Mouse (Mus musculus): ENCODE results near the gene Meiob. TPM values are rescaled to one million over a fixed set of nuclear protein-coding genes. Genes with fewer than 3 reads are reported as not detected.

The Meiob gene
- total and polyA plus RNA-seq, 2 experiments from 2014 or later = 0.15 TPM; not detected in 1

DNA sequence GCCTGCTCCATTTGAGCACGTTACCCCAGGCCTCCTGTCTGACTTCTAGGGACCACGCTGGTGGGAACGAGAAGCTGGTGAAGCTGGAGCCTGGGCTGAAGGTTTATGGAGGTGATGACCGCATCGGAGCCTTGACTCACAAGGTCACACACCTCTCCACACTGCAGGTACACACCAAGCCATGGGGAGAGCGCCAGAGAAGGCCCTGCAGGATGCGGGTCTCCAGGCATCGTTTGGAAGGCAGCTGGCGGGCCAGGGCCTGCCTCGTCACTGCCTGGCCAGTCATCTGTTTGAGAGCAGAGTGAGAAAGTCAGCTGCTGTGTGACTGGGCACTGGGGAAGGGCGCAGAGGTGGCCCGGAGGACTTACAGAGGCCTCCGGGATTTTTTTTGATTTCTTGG lies 52.5 kb downstream of the Meiob start:
- DNase-seq (no peak), ATAC-seq (no peak)
- H3K27me3 ChIP-seq (ENCODE audit: insufficient read depth, low read length) = no peaks in the 10 kb centered on the region
- H3K9me3 ChIP-seq (ENCODE audit: low read length) = no peaks in the 10 kb centered on the region
- H3K36me3 ChIP-seq (ENCODE audit: insufficient read depth) = peaks cover 52% of the 10 kb centered on the region
- H3K4me1 ChIP-seq (ENCODE audit: insufficient read depth) = no peaks in the 10 kb centered on the region
- no peak overlapping the region for H3K4me2 ChIP-seq (ENCODE audit: low read depth)
- no peak overlapping the region for H3K9ac ChIP-seq
- TF ChIP-seq CTCF (IDR thresholded peaks at IDR 0.05; ENCODE audit: low read depth) = no peak
- WGBS = 91% methylated on average over 13 of the region's 13 CpGs
- H3K4me3 ChIP-seq (ENCODE audit: low read depth, low read length) = no peak overlapping the region
- H3K27ac ChIP-seq (ENCODE audit: low read depth, low read length) = no peak overlapping the region

DNA sequence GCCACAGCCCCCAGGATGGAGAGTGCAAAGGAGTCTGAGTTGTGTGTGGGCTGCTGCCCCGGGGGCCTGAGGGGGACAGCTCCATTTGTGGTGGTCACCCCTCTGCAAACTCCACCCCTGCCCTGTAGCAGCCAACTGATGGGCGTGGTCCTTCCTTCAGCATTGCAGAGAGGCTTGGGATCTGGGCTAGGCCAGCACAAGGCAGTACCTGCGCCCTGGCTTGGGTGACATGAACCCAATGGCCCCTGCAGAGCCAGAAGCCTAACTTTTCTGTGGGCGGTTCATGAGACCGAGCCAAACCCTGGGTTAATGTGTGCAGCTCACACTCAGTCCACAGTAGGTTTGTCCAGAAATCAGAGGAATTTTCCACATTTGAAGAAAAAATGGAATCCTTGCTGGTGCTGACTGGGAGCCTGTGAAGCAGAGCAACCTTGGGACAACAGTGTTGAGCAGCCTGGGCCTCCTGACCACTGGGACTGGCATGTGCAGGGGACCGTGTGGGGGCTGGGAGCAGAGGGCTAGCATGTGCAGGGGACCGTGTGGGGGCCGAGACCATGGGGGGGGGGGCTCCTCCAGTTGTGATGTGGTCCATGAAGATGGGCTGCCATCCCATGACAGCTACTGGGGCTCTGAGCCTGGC lies 53.9 kb downstream of the Meiob start:
- Histone ChIP-seq H3K4me1 (ENCODE audit: insufficient read depth) (no peaks in the 10 kb centered on the region), H3K9ac (no peak overlapping the region), H3K36me3 (ENCODE audit: insufficient read depth) (peaks cover 64% of the 10 kb centered on the region), H3K4me2 (ENCODE audit: low read depth) (no peak overlapping the region), H3K27me3 (ENCODE audit: insufficient read depth, low read length) (no peaks in the 10 kb centered on the region), H3K27ac (ENCODE audit: low read depth, low read length) (no peak overlapping the region), H3K4me3 (ENCODE audit: low read depth, low read length) (no peak overlapping the region), H3K9me3 (ENCODE audit: low read length) (no peaks in the 10 kb centered on the region)
- DNase-seq (no peak), ATAC-seq (no peak)
- WGBS = 89% methylated on average over 8 of the region's 8 CpGs
- no peak for TF ChIP-seq CTCF (IDR thresholded peaks at IDR 0.05; ENCODE audit: low read depth)

DNA sequence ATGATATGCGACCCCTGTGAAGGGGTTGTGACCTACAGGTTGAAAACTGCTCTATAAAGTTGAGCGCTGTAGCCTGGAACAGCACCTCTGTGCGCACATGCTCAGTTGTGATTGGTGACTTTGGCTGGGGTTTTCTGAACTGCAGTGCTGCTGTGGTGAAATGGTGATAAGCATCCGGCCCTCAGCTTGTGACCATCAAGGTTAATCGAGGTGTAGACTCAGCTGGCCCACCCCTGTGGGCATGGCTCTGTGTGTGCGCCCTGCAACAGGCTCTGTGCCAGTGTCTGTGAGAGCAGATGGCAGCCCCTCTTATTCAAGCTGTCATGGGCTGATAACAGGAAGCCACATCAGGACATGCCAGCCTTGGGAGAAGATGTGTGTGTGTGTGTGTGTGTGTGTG lies 54.9 kb downstream of the Meiob start:
- ATAC-seq = peak; percentile 61

DNA sequence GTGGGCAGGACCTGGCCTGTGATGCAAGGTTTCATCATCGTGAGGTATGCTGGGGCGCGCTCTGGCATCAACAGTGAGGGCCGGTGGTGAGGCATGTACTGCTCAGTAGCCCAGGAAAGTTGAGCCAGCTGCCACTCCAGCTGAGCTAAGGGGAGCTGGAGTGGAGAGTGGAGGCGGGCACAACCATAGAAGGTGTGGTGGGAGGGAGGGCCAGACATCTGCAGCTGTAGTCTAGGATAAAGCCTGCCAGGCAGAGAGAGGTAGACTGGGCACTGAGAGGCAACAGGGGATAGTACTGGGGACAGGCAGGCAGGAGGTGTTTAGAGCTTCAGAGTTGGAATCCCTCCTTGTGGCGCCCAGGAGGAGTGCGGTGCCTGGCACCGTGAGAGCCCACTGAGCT lies 56.0 kb downstream of the Meiob start:
- H3K9ac ChIP-seq = no peak overlapping the region
- no peak overlapping the region for H3K4me3 ChIP-seq (ENCODE audit: low read depth, low read length)
- H3K9me3 ChIP-seq (ENCODE audit: low read length) = no peaks in the 10 kb centered on the region
- no peak for ATAC-seq
- peaks cover 64% of the 10 kb centered on the region for H3K36me3 ChIP-seq (ENCODE audit: insufficient read depth)
- no peaks in the 10 kb centered on the region for H3K27me3 ChIP-seq (ENCODE audit: insufficient read depth, low read length)
- 90% methylated on average over 8 of the region's 8 CpGs for WGBS
- no peaks in the 10 kb centered on the region for H3K4me1 ChIP-seq (ENCODE audit: insufficient read depth)
- no peak overlapping the region for H3K27ac ChIP-seq (ENCODE audit: low read depth, low read length)
- no peak for DNase-seq
- no peak overlapping the region for H3K4me2 ChIP-seq (ENCODE audit: low read depth)
- TF ChIP-seq CTCF (IDR thresholded peaks at IDR 0.05; ENCODE audit: low read depth) = no peak

More for the DNA sequence above, 54.9 kb downstream of the Meiob start:
- no peaks in the 10 kb centered on the region for H3K9me3 ChIP-seq (ENCODE audit: low read length)
- H3K9ac ChIP-seq = no peak overlapping the region
- H3K27me3 ChIP-seq (ENCODE audit: insufficient read depth, low read length) = no peaks in the 10 kb centered on the region
- H3K4me1 ChIP-seq (ENCODE audit: insufficient read depth) = no peaks in the 10 kb centered on the region
- TF ChIP-seq CTCF (IDR thresholded peaks at IDR 0.05; ENCODE audit: low read depth) = no peak
- H3K36me3 ChIP-seq (ENCODE audit: insufficient read depth) = peaks cover 65% of the 10 kb centered on the region
- 78% methylated on average over 6 of the region's 6 CpGs for WGBS
- H3K4me3 ChIP-seq (ENCODE audit: low read depth, low read length) = no peak overlapping the region
- no peak overlapping the region for H3K27ac ChIP-seq (ENCODE audit: low read depth, low read length)
- no peak for DNase-seq
- H3K4me2 ChIP-seq (ENCODE audit: low read depth) = no peak overlapping the region

DNA sequence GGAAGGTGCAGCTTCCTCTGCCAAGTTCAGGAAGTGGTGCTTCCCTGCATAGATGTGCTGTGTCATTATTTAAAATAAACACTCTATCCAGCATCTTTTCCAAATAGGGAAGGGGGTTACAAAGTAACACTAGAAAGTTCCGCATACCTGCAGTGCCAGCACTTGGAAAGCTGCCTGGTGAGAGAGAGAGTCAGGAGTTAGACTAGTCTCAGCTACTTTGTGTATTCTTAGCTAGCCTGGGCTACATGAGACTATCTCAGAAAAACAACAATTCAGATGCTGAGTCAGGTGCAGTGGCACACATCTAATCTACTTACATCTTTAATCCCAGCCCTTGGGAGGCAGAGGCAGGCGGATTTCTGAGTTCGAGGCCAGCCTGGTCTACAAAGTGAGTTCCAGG lies 57.7 kb downstream of the Meiob start:
- H3K4me1 ChIP-seq (ENCODE audit: insufficient read depth) = no peaks in the 10 kb centered on the region
- H3K27me3 ChIP-seq (ENCODE audit: insufficient read depth, low read length) = no peaks in the 10 kb centered on the region
- no peak overlapping the region for H3K9ac ChIP-seq
- no peak for TF ChIP-seq CTCF (IDR thresholded peaks at IDR 0.05; ENCODE audit: low read depth)
- no peaks in the 10 kb centered on the region for H3K9me3 ChIP-seq (ENCODE audit: low read length)
- no peak overlapping the region for H3K4me3 ChIP-seq (ENCODE audit: low read depth, low read length)
- H3K4me2 ChIP-seq (ENCODE audit: low read depth) = no peak overlapping the region
- peaks cover 49% of the 10 kb centered on the region for H3K36me3 ChIP-seq (ENCODE audit: insufficient read depth)
- 96% methylated on average over 3 of the region's 3 CpGs for WGBS
- no peak for ATAC-seq
- no peak overlapping the region for H3K27ac ChIP-seq (ENCODE audit: low read depth, low read length)
- no peak for DNase-seq

DNA sequence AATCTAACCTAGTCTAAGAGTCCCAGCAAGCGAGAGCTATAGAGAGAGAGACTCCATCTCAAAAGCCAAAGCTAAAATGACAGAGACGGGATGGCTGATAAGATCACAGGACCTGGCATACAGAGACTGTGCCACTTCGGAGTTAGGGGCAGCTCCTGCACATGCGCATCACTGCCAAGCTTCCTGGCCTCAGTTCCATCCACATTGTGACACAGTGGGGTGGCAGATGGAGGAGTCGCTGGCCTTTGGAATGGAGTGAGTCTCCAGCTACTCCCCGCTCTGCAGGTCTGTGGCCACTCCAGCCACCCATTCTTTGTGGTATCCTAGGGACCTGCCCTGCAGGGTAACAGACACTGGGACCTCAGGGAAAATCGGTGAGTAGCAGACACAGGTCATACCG lies 61.7 kb downstream of the Meiob start, which contains the start of gene Igfals:
TSS of gene Igfals (plus strand) at position 222 of the 400 bp plus-strand sequence.
- DNase-seq = no peak
- 91% methylated on average over 8 of the region's 8 CpGs for WGBS
- ATAC-seq = no peak

DNA sequence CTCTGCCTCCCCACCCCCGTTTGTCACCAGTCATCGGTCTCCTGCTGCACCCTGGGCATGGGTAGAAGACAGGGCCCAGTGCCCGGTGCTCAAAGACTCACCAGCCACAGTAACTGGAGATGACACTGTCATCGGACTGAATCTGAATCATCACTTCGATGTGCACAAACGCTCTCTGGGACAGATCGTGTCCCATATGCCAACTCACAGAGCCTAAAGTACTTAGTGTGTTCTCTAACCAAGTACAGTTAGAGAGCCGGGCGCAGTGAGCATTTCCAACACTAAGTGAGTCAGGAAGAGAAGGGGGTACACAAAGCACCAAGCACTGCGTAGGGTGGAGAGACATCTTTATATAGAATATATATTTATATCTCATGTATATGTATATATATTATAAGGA lies 63.8 kb downstream of the Meiob start:
- Histone ChIP-seq H3K9me3 (ENCODE audit: low read length) (no peaks in the 10 kb centered on the region), H3K4me2 (ENCODE audit: low read depth) (no peak overlapping the region), H3K9ac (no peak overlapping the region), H3K27ac (ENCODE audit: low read depth, low read length) (no peak overlapping the region), H3K27me3 (ENCODE audit: insufficient read depth, low read length) (no peaks in the 10 kb centered on the region), H3K36me3 (ENCODE audit: insufficient read depth) (peaks cover 17% of the 10 kb centered on the region; the same call in 1 of the 2 replicates), H3K4me3 (ENCODE audit: low read depth, low read length) (no peak overlapping the region), H3K4me1 (ENCODE audit: insufficient read depth) (no peaks in the 10 kb centered on the region)
- no peak for ATAC-seq
- DNase-seq = no peak
- WGBS = 94% methylated on average over 10 of the region's 10 CpGs
- TF ChIP-seq CTCF (IDR thresholded peaks at IDR 0.05; ENCODE audit: low read depth) = no peak

More for the DNA sequence above, 61.7 kb downstream of the Meiob start, which contains the start of gene Igfals:
- Histone ChIP-seq H3K4me3 (ENCODE audit: low read depth, low read length) (no peak within 1 kb of the TSS), H3K27ac (ENCODE audit: low read depth, low read length) (no peak within 1 kb of the TSS), H3K4me1 (ENCODE audit: insufficient read depth) (no peaks in the 10 kb centered on the region), H3K27me3 (ENCODE audit: insufficient read depth, low read length) (no peaks in the 10 kb centered on the region), H3K4me2 (ENCODE audit: low read depth) (no peak within 1 kb of the TSS), H3K9me3 (ENCODE audit: low read length) (no peaks in the 10 kb centered on the region), H3K36me3 (ENCODE audit: insufficient read depth) (peaks cover 35% of the 10 kb centered on the region), H3K9ac (no peak within 1 kb of the TSS)
- no peak for TF ChIP-seq CTCF (IDR thresholded peaks at IDR 0.05; ENCODE audit: low read depth)
